Mouse (Mus musculus): ENCODE results near the gene Hook1. TPM values are rescaled to one million over a fixed set of nuclear protein-coding genes. Genes with fewer than 3 reads are reported as not detected.

Hook1 gene
- total RNA-seq, 1 experiment, result 54.4 TPM

DNA sequence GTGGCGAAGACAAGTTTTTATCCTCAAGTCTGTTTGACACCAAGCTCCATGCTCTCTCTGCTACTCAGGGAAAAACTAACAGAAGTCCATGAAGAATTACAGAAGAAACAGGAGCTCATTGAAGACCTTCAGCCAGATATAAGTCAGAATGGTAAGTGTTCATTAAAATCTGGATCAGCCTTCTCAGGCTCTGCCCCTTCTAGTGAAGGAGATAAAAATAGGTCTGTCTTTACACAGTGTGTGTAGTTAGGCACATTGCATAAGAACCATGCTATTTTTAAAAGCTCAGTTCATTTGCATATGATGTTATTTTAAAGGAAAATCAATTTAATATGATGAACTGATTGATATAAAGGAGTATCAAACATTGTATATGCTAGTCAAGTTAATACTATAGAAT is 49.8 kb downstream of the Hook1 start:
- Histone ChIP-seq H3K4me1 (ENCODE audit: control insufficient read depth in 2 of 2, insufficient read depth in 2 of 2, low read length in 2 of 2, poor library complexity in 1 of 2) (no peaks in the 10 kb centered on the region), H3K4me3 (ENCODE audit: insufficient read depth in 1 of 2, low read depth in 1 of 2, low read length in 2 of 2, poor library complexity in 1 of 2, severe bottlenecking in 1 of 2) (no peak overlapping the region), H3K36me3 (ENCODE audit: control insufficient read depth, insufficient read depth, low read length, poor library complexity, severe bottlenecking) (peaks cover 2% of the 10 kb centered on the region; the same call in 1 of the 2 replicates), H3K27ac (ENCODE audit: insufficient read depth, low read depth, low read length, poor library complexity, severe bottlenecking) (no peak overlapping the region), H3K9me3 (ENCODE audit: control insufficient read depth, insufficient read depth, low read depth, low read length) (no peaks in the 10 kb centered on the region), H3K9ac (ENCODE audit: insufficient read depth, low read depth, low read length, poor library complexity, severe bottlenecking) (no peak overlapping the region)
- no peak for TF ChIP-seq ZC3H11A (IDR thresholded peaks at IDR 0.05; ENCODE audit: borderline replicate concordance, low read depth, low read length)
- TF ChIP-seq ZNF384 (IDR thresholded peaks at IDR 0.05; ENCODE audit: low read depth, low read length), result no peak
- no peak for TF ChIP-seq MAFK (IDR thresholded peaks at IDR 0.05; ENCODE audit: insufficient read depth, low read depth, low read length)
- TF ChIP-seq HCFC1 (IDR thresholded peaks at IDR 0.05; ENCODE audit: borderline replicate concordance, insufficient read depth, low read length), result no peak
- no peak for TF ChIP-seq CHD2 (IDR thresholded peaks at IDR 0.05; ENCODE audit: low read depth, low read length)
- in situ Hi-C loops (cut with MboI; ENCODE audit: low sequenced_read_pairs in 2 of 2, unreplicated experiment in 2 of 2), result no loop called here
- no peak for DNase-seq (ENCODE audit: low read depth, low spot score)

DNA sequence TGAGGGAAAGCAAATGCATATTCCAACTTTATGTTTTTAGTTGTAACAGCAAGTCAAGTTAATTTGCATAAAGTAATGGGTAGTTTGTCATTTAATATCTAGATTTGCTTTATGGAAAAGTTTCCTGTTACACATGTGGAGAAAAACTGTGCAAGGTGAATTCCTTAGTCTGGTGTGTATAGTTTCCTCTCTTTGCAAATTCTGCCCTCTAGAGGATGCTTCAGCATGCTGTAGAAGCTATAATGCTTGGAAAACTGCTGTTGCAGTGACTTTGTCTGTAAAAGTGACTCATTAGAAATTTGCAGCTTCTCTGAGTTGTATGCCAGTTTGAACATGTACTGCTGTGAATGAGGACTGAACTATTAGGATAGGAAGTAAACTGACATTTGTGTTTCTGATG is 55.8 kb downstream of the Hook1 start:
- Histone ChIP-seq H3K9me3 (ENCODE audit: control insufficient read depth, insufficient read depth, low read depth, low read length) (no peaks in the 10 kb centered on the region), H3K4me1 (ENCODE audit: control insufficient read depth in 2 of 2, insufficient read depth in 2 of 2, low read length in 2 of 2, poor library complexity in 1 of 2) (no peaks in the 10 kb centered on the region), H3K36me3 (ENCODE audit: control insufficient read depth, insufficient read depth, low read length, poor library complexity, severe bottlenecking) (peaks cover 3% of the 10 kb centered on the region; the same call in 1 of the 2 replicates), H3K27ac (ENCODE audit: insufficient read depth, low read depth, low read length, poor library complexity, severe bottlenecking) (no peak overlapping the region), H3K9ac (ENCODE audit: insufficient read depth, low read depth, low read length, poor library complexity, severe bottlenecking) (no peak overlapping the region), H3K4me3 (ENCODE audit: insufficient read depth in 1 of 2, low read depth in 1 of 2, low read length in 2 of 2, poor library complexity in 1 of 2, severe bottlenecking in 1 of 2) (no peak overlapping the region)
- DNase-seq (ENCODE audit: low read depth, low spot score), result no peak
- TF ChIP-seq CHD2 (IDR thresholded peaks at IDR 0.05; ENCODE audit: low read depth, low read length) (no peak), HCFC1 (IDR thresholded peaks at IDR 0.05; ENCODE audit: borderline replicate concordance, insufficient read depth, low read length) (no peak), ZC3H11A (IDR thresholded peaks at IDR 0.05; ENCODE audit: borderline replicate concordance, low read depth, low read length) (no peak), ZNF384 (IDR thresholded peaks at IDR 0.05; ENCODE audit: low read depth, low read length) (no peak), MAFK (IDR thresholded peaks at IDR 0.05; ENCODE audit: insufficient read depth, low read depth, low read length) (no peak)
- in situ Hi-C loops (cut with MboI; ENCODE audit: low sequenced_read_pairs in 2 of 2, unreplicated experiment in 2 of 2), result no loop called here

DNA sequence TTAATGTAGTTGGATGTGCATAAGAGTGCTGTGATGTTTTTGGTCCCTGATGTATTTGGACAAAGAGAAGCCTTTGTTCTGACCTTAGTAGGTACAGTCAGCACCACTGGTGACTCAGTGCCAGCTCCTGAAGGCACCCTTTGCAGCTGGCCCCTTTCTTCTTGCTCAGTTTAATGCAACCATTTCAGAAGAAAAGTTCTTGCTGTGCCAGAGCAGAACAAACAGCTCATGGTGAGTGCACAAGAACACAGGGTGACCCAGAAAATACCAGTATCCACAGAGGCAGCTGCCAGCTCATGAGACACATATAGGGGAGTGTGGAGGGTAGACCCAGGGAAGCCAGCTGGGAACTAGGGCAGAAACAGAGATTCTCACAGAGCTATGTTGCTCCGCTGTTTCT is 61.4 kb downstream of the Hook1 start:
- H3K4me1 ChIP-seq (ENCODE audit: control insufficient read depth in 2 of 2, insufficient read depth in 2 of 2, low read length in 2 of 2, poor library complexity in 1 of 2), result no peaks in the 10 kb centered on the region
- H3K9ac ChIP-seq (ENCODE audit: insufficient read depth, low read depth, low read length, poor library complexity, severe bottlenecking), result no peak overlapping the region
- TF ChIP-seq ZNF384 (IDR thresholded peaks at IDR 0.05; ENCODE audit: low read depth, low read length) (no peak), MAFK (IDR thresholded peaks at IDR 0.05; ENCODE audit: insufficient read depth, low read depth, low read length) (no peak), HCFC1 (IDR thresholded peaks at IDR 0.05; ENCODE audit: borderline replicate concordance, insufficient read depth, low read length) (no peak), CHD2 (IDR thresholded peaks at IDR 0.05; ENCODE audit: low read depth, low read length) (no peak), ZC3H11A (IDR thresholded peaks at IDR 0.05; ENCODE audit: borderline replicate concordance, low read depth, low read length) (no peak)
- DNase-seq (ENCODE audit: low read depth, low spot score), result no peak
- no peaks in the 10 kb centered on the region for H3K36me3 ChIP-seq (ENCODE audit: control insufficient read depth, insufficient read depth, low read length, poor library complexity, severe bottlenecking)
- no peak overlapping the region for H3K27ac ChIP-seq (ENCODE audit: insufficient read depth, low read depth, low read length, poor library complexity, severe bottlenecking)
- in situ Hi-C loops (cut with MboI; ENCODE audit: low sequenced_read_pairs in 2 of 2, unreplicated experiment in 2 of 2), result no loop called here
- H3K4me3 ChIP-seq (ENCODE audit: insufficient read depth in 1 of 2, low read depth in 1 of 2, low read length in 2 of 2, poor library complexity in 1 of 2, severe bottlenecking in 1 of 2), result no peak overlapping the region
- no peaks in the 10 kb centered on the region for H3K9me3 ChIP-seq (ENCODE audit: control insufficient read depth, insufficient read depth, low read depth, low read length)

DNA sequence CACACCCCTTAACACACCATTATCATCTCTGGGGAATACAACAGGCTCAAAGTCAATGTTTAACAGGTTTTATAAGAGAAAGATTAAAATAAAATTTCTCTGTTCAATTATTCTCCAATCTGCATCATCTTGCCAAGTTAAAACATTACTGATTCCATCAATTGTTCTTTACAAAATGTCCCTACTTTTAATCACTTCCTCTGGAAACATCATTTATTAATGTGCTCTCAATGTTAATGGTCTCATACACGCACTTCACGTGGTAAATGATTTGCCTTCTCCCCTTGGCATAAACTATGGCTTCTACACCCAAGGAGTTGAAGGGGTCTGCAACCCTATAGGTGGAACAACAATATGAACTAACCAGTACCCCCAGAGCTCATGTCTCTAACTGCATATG is 93.1 kb downstream of the Hook1 start:
- H3K36me3 ChIP-seq (ENCODE audit: control insufficient read depth, insufficient read depth, low read length, poor library complexity, severe bottlenecking), result no peaks in the 10 kb centered on the region
- H3K4me1 ChIP-seq (ENCODE audit: control insufficient read depth in 2 of 2, insufficient read depth in 2 of 2, low read length in 2 of 2, poor library complexity in 1 of 2), result no peaks in the 10 kb centered on the region
- H3K9ac ChIP-seq (ENCODE audit: insufficient read depth, low read depth, low read length, poor library complexity, severe bottlenecking), result no peak overlapping the region
- peaks cover 6% of the 10 kb centered on the region for H3K9me3 ChIP-seq (ENCODE audit: control insufficient read depth, insufficient read depth, low read depth, low read length)
- no peak for DNase-seq (ENCODE audit: low read depth, low spot score)
- TF ChIP-seq ZNF384 (IDR thresholded peaks at IDR 0.05; ENCODE audit: low read depth, low read length) (no peak), MAFK (IDR thresholded peaks at IDR 0.05; ENCODE audit: insufficient read depth, low read depth, low read length) (no peak), HCFC1 (IDR thresholded peaks at IDR 0.05; ENCODE audit: borderline replicate concordance, insufficient read depth, low read length) (no peak), ZC3H11A (IDR thresholded peaks at IDR 0.05; ENCODE audit: borderline replicate concordance, low read depth, low read length) (no peak), CHD2 (IDR thresholded peaks at IDR 0.05; ENCODE audit: low read depth, low read length) (no peak)
- in situ Hi-C loops (cut with MboI; ENCODE audit: low sequenced_read_pairs in 2 of 2, unreplicated experiment in 2 of 2), result no loop called here
- H3K4me3 ChIP-seq (ENCODE audit: insufficient read depth in 1 of 2, low read depth in 1 of 2, low read length in 2 of 2, poor library complexity in 1 of 2, severe bottlenecking in 1 of 2), result no peak overlapping the region
- H3K27ac ChIP-seq (ENCODE audit: insufficient read depth, low read depth, low read length, poor library complexity, severe bottlenecking), result no peak overlapping the region

DNA sequence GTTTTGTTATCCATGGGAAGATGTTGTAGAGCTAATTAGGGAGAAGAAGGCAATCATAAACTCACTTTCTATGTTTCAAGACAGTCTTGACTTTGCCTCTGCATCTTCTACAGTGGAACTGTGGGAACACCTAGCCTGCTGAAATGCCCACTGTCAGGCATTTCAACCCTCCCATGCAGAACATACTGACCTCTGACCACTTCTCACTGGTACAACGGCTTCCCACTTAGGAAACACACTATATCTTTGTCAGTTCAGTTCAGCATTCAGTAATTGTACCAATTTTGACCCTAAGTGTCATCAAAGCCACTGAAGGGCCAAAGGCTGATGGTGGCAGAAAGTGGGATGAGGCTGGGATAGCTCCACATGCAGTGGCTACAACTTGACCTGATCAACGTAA is 95.0 kb downstream of the Hook1 start:
- H3K4me3 ChIP-seq (ENCODE audit: insufficient read depth in 1 of 2, low read depth in 1 of 2, low read length in 2 of 2, poor library complexity in 1 of 2, severe bottlenecking in 1 of 2), result no peak overlapping the region
- no peaks in the 10 kb centered on the region for H3K36me3 ChIP-seq (ENCODE audit: control insufficient read depth, insufficient read depth, low read length, poor library complexity, severe bottlenecking)
- in situ Hi-C loops (cut with MboI; ENCODE audit: low sequenced_read_pairs in 2 of 2, unreplicated experiment in 2 of 2), result no loop called here
- no peak for DNase-seq (ENCODE audit: low read depth, low spot score)
- H3K9ac ChIP-seq (ENCODE audit: insufficient read depth, low read depth, low read length, poor library complexity, severe bottlenecking), result no peak overlapping the region
- no peaks in the 10 kb centered on the region for H3K4me1 ChIP-seq (ENCODE audit: control insufficient read depth in 2 of 2, insufficient read depth in 2 of 2, low read length in 2 of 2, poor library complexity in 1 of 2)
- no peak for TF ChIP-seq CHD2 (IDR thresholded peaks at IDR 0.05; ENCODE audit: low read depth, low read length)
- TF ChIP-seq HCFC1 (IDR thresholded peaks at IDR 0.05; ENCODE audit: borderline replicate concordance, insufficient read depth, low read length), result no peak
- no peak for TF ChIP-seq MAFK (IDR thresholded peaks at IDR 0.05; ENCODE audit: insufficient read depth, low read depth, low read length)
- no peak for TF ChIP-seq ZNF384 (IDR thresholded peaks at IDR 0.05; ENCODE audit: low read depth, low read length)
- no peak for TF ChIP-seq ZC3H11A (IDR thresholded peaks at IDR 0.05; ENCODE audit: borderline replicate concordance, low read depth, low read length)
- H3K27ac ChIP-seq (ENCODE audit: insufficient read depth, low read depth, low read length, poor library complexity, severe bottlenecking), result no peak overlapping the region
- H3K9me3 ChIP-seq (ENCODE audit: control insufficient read depth, insufficient read depth, low read depth, low read length), result no peaks in the 10 kb centered on the region; the same call in 1 of the 2 replicates

Other genes with a start within 250 kb of the Hook1 start
- gene Cyp2j13, start 110.3 kb downstream of the Hook1 start, total RNA-seq (2012; rRNA removed), result 0.32 and 0.40 TPM in 2 replicates
- not detected in 2 replicates for gene Cyp2j12, start 173.9 kb downstream of the Hook1 start, total RNA-seq (2012; rRNA removed)

Data from ES-E14 (cell line).